Mouse (Mus musculus) myocyte (in vitro differentiated cells): ENCODE results near the gene R3hcc1l.

Experiments used
- POLR2A ChIP-seq: IDR thresholded peaks from one replicate; pipeline ENCODE4 v1.6.1; 2011; ENCODE audit warnings: low read depth, mild to moderate bottlenecking, control low read depth, moderate library complexity; ENCODE audit not compliant: insufficient read length
- SRF ChIP-seq: IDR thresholded peaks from one replicate; pipeline ENCODE4 v1.6.1; 2011; ENCODE audit warnings: low read depth; ENCODE audit not compliant: control insufficient read depth, insufficient read length

DNA sequence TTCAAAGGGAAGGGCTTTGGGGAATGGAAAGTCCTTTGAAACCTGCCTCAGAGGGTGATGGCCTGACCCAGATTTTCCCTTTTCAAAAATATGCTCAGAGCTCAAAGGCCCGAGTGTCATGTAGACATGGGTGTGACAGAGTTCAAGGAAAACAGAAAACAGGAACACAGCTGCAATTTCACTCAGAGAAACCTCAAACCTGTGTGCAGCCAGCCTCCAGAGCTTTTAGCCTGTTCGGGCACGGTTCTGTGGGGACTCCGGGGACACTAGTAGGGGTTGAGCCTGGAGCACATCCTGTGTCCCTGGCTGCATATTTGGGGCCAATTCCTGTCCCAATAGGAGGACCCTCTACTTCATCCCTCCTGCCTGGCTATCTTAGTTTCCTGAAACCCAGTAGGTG lies 113.7 kb downstream of the R3hcc1l start:
- TF ChIP-seq POLR2A (no peak), SRF (no peak)
